Mouse (Mus musculus) heart, postnatal 4 days (tissue): ENCODE data around the gene 1700008O03Rik. TPM values are rescaled to one million over a fixed set of nuclear protein-coding genes. Genes with fewer than 3 reads are reported as not detected.

Source experiments
- DNase-seq: peaks from one replicate; pipeline ENCODE4 v3.0.0; 2021
- total RNA-seq, 2 experiments: library from RNA; stranded (reverse); gene quantifications; 2 replicates each; pipeline ENCODE4 v1.2.3; 2021

1700008O03Rik gene
- total RNA-seq = not detected

DNA sequence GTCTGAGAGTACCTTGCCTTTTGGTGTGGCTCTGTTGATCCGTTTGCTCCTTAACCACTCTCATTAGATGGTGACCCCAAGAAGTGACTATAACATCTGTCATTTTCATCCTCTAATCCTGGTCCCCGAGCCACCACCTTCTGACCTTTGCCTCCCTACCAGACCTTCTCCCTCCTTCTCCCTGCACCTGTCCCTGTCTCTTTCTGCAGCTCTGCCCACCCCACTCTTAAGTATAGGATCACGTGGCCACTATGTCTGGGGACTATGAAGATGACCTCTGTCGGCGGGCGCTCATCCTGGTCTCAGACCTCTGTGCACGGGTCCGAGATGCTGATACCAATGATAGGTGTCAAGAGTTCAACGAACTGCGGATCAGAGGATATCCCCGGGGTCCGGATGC, at the start of gene 1700008O03Rik:
TSS of gene 1700008O03Rik (minus strand) at position 101 of the 400 bp plus-strand sequence.
- no peak for DNase-seq

DNA sequence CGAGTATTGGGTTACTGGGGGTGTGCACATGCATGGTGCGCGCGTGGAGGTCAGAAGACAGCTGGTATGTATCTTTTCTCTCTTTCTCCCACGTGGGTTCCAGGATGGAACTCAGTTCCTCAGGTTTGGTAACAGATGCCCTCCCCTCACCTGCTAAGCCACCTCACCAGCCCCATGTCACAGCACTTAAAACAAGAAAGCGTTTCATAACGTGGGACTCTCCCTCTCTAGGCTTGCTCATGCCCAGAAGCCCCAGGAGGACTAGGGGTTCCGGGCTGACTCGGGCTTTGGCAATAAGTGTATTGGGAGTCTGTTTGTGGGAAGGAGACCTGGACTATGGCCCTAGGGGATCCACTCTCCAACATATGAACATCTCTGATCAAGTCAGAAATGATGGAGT, 48.5 kb upstream of the 1700008O03Rik start:
- DNase-seq = no peak

DNA sequence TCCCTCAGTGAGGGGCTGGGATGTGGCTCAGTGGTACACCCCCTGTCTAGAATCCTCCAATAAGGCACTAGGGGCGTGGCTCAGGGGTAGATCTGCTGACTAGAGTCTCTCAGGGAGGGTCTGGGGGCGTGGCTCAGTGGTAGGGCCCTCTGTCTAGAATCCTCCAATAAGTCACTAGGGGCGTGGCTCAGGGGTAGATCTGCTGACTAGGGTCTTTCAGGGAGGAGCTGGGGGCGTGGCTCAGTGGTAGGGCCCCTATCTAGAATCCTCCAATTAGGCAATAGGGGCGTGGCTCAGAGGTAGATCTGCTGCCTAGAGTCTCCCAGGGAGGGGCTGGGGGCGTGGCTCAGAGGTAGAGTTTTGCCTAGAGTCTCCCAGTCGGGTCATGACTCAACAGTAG, 47.8 kb upstream of the 1700008O03Rik start:
- no peak for DNase-seq

DNA sequence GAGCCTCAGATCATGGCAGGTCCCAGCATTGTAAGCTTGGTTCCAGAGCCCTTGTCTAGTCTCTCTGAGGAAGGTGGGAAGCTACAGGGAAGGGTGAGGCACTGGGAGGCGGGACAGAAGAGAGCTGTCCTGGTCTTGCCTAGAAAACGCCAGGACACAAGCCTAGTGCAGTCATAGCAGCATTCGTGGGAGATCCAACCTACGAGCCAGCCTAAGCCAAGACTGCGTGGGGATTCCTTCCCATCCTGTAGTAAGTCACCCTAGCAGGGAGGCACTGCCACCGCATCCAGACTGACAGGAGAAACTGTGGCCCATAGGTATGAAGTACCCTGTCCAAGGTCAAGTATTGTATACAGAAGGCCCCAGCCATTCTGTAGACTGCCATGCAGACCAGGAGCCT, 46.9 kb upstream of the 1700008O03Rik start:
- no peak for DNase-seq

DNA sequence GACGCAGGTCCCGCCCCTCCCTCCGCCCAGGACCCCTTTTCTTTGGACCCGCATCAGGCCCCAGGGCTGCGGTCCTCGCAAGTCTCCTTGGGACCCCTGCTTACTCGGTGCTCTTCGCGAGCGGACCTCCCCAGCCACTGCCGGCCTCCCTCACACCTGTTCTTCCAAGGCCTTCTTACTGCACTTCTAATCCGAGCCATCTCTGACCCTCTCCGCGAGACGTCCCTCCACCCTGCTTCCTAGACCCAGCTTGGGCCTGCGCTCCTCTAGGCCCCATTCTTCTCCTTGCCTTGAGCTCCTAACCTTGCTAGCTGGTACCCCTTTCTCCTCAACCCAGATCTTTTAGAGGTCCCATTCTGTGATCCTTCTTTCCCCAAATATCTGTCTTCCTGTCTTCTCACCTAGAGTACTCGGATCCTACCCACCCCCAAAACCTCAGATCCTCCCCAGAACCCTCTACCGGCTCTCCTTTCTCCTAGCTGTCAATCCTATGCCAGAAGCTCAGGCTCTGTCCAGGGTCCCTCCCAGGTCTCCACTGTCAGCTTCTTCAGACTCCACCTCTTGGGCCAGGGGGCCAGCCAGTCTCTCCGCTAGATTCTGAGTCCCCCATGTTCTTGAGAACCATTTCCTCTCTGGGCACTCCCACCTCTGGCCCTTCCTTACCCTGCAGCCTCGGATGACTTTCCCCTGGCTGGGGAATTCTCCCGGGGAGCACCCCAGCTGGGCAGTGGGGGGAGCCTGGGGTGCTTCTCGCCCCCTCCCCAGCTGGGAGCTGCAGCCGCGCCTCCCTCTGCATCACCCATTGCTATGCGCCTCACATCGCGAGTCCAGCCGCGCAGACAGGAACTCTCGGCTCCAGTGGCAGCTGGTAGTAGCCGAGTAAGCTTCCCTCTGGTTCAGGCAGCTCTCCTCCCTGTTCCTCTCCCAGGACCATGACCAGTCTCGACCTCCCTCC, 44.2 kb upstream of the 1700008O03Rik start:
- DNase-seq = no peak

DNA sequence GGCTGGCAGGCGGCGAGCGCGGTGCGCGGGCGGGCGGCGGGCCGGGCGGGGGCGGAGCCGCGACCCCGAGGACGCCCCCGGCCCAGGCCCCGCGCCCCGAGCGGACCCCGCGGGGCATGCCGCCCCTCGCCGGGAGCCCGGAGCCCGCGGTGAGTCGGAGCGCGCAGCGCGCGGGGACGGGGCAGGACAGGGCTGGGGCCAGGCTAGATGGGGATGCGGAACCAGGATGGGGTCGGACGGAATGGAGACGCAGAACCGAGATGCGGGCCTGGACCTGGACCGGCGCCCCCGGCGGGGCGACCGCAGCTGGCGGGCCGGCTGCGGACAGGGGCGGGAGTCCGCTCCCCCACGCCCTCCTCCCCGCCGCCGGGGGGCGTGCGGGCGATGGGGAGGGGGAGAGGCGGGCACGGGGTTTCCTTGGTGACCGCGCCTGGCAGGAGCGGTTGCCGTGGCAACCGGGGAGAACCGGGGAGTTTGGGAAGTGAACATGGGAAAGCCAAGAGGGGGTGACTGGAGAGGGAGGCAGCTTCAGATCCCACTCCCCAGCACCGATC, 43.4 kb upstream of the 1700008O03Rik start, which contains the start of gene Lrrc4b:
TSS of gene Lrrc4b (plus strand) at position 51 of the 554 bp plus-strand sequence.
- DNase-seq = no peak

DNA sequence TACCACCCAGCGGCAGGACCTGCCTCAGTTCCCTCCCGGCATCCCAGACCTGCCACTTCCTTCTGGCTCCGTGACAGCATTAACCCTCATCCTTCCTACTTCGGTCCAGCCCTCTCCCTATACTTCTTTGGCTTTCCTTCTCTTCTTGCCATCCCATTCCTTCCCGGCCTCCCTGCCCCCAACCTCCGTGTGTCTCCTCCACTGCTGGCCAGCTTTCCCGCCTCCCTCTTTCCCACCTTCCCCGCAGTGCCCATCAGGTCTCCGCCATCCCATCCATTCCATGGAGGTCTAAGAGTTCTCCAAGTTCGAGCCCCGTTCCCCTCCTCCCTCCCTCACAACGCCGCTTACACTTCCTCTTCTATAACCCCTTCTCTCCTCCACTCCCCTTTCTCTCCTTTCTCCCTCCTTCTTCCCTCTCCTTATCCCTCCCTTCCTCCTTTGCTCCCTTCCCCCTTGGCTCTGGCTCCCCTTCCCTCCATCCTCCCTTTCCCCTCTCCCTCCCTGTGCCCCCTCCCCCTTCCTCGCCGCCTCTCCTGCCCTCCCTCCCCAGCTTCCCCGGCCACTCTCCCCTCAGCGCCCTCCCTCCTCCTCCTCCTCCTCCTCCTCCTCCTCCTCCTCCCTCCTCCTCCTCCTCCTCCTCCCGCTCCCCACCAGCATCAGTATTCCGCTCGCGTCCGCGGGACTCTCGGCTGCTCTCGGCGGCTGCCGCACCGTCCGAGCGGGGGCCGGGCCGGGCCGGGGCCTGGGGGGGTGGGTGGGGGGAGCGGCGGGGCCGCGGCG, 42.7 kb upstream of the 1700008O03Rik start:
- no peak for DNase-seq

DNA sequence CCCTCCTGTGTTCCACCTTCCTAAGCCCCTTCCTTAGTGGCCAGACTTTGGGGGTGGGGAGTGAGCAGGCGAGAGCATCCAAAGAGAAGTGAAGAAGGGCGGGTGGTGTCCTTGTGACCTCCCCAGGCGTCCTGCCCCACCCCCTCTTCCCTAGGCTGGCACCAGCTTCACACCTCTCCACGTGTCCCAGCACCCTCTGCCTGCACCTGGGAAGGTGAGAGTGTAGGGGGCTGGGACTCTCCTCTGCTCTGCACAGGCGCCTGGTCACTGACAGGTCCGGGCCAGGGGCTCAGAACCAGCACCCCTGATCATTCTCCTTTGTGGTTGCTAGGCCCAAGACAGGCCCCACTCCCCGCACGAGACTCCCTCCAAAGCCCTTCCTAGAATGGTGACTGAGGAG, 42.0 kb upstream of the 1700008O03Rik start:
- DNase-seq = no peak

DNA sequence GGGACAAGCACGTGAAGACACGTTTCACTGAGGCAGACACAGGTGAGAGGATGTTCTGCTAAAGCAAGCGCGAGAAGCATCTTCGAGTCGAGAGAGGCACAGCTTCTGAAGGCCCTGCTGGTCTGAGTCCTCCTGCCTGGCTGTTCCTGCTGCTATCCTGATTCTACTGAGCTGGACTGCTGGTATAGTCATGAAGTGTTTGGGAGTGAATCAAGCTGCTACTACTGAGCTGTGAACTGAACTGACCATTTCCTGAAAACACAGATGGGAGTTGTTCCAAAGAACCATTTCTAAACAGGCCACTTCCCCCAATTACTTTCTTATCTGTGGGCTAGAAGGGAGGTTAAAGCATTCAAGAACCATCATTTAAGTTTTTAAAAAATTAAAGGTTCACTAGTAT, 27.7 kb upstream of the 1700008O03Rik start:
- no peak for DNase-seq

DNA sequence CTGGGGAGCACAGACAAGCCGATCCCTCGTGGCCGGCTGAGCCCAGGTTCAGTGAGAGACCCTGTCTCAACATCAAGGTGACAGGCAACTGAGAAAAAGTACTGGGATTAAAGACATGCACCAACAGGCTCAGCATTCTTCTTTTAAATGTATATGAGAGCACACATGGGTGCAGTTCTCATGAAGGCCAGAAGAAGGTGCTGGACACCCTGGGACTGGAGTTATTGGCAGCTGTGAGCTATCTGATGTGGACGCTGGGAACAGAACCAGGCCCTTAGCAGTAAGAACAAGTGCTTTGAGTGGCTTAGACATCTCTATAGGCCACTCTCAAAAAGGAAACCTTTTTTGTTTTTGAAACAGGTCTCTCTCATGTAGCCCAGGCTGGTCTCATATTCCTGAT, 25.5 kb upstream of the 1700008O03Rik start:
- DNase-seq = no peak

DNA sequence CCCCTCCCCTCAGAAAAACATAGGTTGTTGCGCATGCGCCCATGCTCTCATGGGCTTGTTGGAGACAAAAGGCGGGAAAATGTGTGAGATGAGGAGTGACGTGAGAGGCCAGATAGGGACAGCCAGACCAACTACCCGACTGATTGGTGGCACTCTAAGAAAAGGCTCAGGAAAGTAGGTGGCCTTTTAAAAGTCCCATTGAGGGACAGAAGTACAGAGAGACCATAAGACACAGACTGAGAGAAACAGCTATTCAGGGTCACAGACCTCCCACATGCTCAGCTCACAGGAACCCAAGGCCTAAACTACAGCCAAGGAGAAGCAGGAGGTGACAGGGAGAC, 20.4 kb upstream of the 1700008O03Rik start:
- DNase-seq = no peak

DNA sequence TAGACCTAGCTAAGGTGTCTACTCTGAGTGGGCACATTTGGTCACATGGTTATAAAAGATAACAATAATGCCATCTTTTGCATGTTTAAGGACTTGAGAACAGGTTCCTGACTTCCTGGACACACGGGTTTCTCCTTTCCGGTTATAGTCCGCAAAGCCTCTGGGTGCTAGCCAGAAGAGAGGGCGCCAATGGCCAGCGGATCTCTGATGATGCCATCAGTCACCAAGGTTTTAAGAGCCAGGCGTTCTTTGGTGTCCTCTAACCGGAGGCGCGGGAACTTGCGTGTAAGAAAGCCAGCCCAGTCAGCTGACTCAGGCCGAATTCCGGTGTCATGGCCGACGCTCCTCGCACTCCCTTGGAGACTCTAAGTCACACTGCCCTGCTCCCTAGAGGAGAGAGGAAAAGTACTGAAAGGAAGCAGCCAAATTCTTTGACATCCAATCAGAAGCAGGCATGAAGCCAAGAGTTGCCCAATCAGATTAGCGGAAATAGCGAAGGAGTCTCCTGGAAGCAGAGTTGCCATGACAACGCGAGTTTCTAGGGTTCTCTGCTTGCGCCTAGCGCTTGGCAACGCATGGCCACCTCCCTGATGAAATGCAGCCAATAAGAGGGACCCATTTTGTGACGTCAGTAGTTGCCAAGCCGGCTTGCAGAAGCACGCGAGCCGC, 19.9 kb upstream of the 1700008O03Rik start:
- DNase-seq = peak; percentile 87

DNA sequence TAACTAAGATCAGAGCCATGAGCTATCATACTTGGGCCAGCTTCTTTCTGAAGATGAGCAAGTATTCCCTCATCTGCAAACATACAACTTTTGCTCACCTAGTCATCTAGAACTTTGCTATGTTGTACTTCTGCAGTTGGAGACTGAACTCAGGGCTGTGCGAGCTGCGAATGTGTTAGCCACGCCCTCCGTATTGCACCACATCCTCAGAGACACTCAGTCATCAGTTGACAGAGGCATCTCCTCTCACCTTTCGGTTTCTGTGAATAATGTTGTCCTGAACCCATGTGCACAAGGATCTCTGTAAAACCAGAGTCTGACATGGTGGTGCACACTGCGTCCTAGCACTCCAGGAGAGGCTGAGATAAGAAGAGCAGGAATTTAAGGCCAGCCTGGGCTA, 16.1 kb upstream of the 1700008O03Rik start:
- DNase-seq = no peak

DNA sequence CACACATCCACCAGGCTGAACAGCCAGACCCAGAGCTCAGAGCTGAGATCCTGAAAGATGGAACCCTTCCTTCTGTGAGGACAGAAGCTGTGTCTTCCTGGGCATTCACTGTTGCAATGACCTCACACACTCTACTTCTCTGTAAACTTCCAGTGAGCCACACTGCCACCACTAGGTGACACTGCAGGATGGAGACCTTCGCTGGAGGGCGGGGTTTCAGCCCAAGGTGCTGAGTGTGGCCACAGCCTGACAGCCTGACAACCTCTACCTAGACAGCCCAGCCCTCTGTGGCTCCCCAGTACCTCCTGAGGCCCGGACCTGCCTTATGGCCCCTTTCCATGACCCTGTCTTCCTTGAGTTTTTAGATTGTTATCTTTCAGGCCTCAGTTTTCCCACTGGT, 12.9 kb upstream of the 1700008O03Rik start:
- peak; percentile 78 for DNase-seq

DNA sequence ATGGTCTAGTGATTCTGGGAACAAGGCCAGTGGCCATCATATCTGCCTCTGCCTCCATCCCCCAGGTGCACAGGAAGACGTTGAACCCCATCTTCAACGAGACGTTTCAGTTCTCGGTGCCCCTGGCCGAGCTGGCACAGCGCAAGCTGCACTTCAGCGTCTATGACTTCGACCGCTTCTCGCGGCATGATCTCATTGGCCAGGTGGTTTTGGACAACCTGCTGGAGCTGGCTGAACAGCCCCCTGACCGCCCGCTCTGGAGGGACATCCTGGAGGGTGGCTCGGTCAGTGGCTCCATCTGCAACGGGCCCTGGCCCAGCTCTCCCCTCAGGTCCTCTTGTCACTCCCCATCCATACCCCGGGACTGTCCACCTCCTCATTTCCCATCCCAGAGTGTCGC, 7.7 kb upstream of the 1700008O03Rik start:
- no peak for DNase-seq

DNA sequence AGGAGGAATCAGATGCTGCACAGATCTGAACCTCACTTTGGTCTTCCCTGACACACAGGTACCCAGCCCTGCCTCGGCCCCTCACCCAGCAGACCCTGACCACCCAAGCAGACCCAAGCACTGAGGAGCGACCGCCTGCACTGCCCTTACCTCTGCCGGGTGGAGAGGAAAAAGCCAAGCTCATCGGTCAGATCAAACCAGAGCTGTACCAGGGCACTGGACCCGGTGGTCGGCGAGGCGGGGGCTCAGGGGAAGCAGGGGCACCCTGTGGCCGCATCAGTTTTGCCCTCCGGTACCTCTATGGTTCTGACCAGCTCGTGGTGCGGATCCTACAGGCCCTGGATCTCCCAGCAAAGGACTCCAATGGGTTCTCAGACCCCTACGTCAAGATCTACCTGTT, 6.7 kb upstream of the 1700008O03Rik start:
- no peak for DNase-seq

DNA sequence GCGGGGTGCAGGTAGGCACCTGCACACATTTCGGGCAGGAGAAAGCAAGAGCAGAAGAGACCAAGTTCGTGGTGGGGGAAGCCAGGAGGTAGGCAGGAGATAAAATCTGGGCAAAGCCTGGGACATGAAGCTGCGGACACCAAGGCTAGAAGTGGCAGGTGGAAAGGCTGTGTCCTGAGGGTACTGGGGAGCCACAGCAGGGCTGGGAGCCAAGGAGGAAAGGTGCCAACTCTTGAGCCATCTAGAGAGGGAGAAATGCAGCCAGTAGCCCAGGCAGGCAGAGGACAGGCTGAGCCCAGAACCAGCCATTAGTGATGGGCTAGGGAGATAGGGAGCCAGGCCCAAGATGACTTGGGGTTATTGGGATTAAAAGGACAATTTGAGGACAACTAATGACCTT, 6.2 kb upstream of the 1700008O03Rik start:
- no peak for DNase-seq

DNA sequence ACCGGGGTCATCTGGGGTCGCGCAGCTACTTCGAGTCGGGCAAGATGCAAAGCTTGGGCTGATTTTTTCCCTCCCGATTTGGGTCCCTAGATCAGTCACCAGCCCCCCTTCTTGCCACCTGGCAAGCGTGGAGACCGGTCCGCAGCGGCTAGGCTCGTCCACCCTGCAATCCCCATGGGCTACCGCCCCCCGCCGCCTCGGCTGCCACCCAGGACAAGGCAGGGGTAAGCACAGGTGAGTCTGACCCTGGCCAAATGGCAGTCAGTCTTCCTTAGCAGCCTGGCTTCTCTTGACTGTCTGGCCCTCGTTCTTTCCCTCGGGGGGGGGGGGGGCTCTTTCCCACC, 932 bp downstream of the 1700008O03Rik start:
- no peak for DNase-seq

DNA sequence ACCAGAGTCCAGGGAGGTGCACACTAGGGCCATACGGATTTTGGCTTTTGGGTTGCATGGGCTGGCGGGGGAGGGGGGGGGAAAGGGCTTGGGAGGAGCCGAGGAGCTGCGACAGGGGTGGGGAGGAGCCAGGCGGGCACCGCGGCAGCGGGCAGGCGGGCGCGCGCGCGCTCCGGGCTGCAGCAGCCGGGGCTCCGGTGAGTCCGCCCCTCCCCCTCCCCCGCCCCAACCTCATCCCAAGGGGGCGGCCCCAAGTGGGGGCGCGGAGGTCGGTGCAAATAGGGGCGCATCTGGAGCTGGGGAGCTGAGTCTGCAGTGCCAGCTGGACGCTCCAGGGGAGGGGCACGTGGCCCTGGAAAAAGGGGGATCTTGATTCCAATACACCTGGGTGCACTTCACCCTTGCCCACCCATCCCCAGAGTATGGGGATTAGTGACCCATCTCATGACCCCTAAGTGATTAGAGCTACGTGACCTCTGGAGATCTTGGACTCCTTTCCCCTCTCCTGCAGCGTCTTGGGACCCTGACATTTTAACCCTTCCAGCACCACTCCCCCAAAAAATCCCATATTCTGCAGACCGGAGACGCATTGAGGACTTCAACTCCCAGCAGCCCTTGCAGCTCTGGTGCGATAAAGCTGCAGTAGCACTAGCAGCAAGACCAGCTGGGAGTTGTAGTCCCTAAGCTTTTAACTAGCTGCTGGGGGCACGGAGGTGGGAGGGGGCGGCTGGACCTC, 1.5 kb downstream of the 1700008O03Rik start, which contains the start of gene Syt3:
TSS of gene Syt3 (plus strand) at position 123 of the 736 bp plus-strand sequence.
- peak; percentile 59 for DNase-seq

DNA sequence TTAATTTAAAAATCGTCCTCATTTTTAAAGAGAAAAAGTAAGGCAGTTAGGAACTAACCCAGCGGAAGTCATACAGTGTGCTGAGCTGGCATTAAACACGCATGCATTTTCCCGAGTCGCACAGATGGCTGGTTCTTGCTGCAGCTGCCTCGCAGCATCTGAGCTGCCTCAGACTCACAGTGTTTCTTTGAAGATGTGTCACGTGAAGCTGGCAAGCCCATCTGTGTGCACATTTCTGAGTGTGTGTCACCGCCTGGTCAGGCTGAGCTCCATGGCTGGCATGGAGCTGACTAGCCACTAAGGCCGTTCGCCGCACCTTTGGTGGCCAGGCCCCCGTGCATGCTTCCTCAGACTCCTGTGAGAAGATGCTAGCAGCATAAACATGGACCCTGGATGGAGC, 3.1 kb downstream of the 1700008O03Rik start:
- DNase-seq = no peak

DNA sequence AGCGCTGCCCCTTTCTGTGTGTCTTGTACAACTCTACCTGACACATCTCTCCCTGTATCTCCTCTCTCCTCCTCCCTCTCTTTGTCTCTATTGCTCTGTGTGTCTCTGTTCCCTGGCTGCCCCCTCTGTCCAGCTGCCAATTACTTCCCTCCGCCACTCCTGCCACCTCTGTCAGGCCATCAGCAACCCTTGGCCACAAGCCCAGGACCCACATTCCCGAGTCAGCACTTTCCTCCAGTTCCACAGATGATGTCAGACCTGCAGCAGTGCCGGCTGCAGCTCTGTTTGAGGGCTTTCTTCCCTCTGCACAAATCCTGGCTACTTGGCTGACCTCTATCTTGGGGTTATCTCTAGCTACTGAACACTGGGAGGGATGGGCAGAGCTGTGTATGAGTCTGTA, 7.3 kb downstream of the 1700008O03Rik start:
- DNase-seq = peak; percentile 86

DNA sequence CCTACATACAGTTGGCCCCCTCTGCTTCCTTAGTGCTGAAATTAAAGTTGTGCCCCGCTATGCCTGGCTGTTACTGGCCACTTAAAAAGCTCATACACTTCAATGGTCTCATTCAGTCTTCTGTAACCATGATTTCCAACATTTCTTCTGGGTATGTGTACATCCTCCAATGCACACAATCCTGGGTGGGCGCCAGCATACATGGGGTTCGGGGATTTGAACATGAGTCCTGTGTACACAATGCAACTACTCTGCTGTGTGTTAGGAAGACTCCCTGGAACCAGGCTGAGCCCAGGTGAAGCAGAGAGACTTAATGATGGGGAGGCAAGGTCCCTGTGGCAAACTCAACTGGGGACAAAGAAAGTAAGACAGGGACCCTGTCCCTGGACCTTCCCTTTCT, 9.8 kb downstream of the 1700008O03Rik start:
- no peak for DNase-seq
